Mouse (Mus musculus): ENCODE measurements around the gene Ak6.
A peak's percentile ranks its signal among the peaks of the same experiment; 100 is the strongest.

DNA sequence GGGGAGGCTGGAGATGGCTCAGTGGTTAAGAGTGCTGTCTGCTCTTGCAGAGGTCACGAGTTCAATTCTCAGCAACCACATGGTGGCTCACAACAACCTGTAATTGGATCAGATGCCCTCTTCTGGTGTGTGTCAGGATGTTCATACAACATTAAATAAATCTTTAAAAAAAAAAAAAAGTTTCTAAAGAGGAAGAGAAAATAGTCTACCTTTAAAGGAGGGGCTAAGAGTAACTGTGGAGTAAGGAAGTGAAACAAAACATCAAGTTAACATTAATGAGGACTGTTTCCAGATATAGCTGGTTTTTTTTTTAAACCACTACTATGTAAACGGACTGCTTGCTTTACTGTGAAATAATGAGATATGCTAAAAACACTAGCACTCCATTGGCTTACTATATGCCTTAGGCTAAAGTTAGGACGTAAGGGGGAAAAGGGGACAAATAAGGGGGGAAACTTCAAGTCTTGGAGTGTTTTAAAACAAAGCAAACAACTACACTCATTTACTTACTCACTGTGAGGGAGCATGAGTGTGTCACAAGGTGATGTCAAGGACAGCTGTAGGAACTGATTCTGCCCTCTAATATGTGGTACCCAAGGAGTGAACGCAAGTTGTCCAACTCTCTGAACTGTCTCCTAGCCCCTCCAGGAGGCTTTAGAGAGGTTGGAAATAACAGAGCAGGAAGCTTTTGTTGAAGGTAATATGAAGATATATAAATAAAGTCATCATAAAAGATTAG is 8.1 kb upstream of the Ak6 start:
- TF ChIP-seq CTCF (IDR thresholded peaks at IDR 0.05; ENCODE audit: low read depth) (0 out of 2 replicates have a peak, but pooled peaks have one; percentile 2), EP300 (IDR thresholded peaks at IDR 0.05; ENCODE audit: low read depth) (no peak)
